Mouse (Mus musculus): ENCODE measurements around the gene Fam83g. TPM values are rescaled to one million over a fixed set of nuclear protein-coding genes. Genes with fewer than 3 reads are reported as not detected.
A peak's percentile ranks its signal among the peaks of the same experiment; 100 is the strongest.

The Fam83g gene
- total RNA-seq, 2 experiments from 2014 or later: 0.28 to 0.33 TPM

- Histone ChIP-seq H3K27ac (no peak overlapping the region), H3K4me3 (no peak overlapping the region)
- intact Hi-C loops (cut with DNase I): no loop called here
- TF ChIP-seq CTCF (IDR thresholded peaks at IDR 0.05): no peak
- DNase-seq: no peak
These were observed 3.1 kb downstream of the Fam83g start for GRCm38 (mm10) chr11:61686906-61687453.

GRCm38 (mm10) chr11:61687595-61687994, 3.7 kb downstream of the Fam83g start:
- Histone ChIP-seq H3K27ac (no peak overlapping the region), H3K4me3 (no peak overlapping the region)
- intact Hi-C loops (cut with DNase I): no loop called here
- DNase-seq: no peak
- TF ChIP-seq CTCF (IDR thresholded peaks at IDR 0.05): no peak

DNA sequence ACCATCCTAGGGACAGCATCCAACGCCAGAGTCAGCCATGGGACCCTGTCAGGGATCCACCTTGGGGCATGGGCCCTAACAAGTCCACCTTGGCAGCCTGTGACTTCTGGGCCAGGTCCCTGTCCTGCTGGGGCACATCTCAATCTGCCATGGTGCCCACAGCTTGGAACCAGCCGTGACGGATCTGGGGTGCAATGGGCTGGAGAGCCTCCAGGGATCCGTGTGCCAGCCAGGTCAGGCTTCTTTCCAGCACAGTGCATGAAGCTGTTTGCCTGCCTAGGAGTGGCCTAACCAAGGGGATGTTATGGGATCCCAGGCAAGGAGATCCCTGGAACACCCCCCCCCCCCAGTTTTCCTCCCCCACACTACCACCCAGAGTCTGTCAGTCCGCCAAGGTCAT, 9.1 kb downstream of the Fam83g start:
- no peak overlapping the region for H3K4me3 ChIP-seq
- no peak for DNase-seq
- no peak for TF ChIP-seq CTCF (IDR thresholded peaks at IDR 0.05)
- no peak overlapping the region for H3K27ac ChIP-seq
- intact Hi-C loops (cut with DNase I): no loop called here

- TF ChIP-seq CTCF (IDR thresholded peaks at IDR 0.05): no peak
- DNase-seq: no peak
- Histone ChIP-seq H3K27ac (no peak overlapping the region), H3K4me3 (no peak overlapping the region)
- intact Hi-C loops (cut with DNase I): no loop called here
These were observed 15.0 kb downstream of the Fam83g start for GRCm38 (mm10) chr11:61698852-61699251.

GRCm38 (mm10) chr11:61699460-61699859, 15.6 kb downstream of the Fam83g start:
- Histone ChIP-seq H3K27ac (no peak overlapping the region), H3K4me3 (no peak overlapping the region)
- DNase-seq: no peak
- intact Hi-C loops (cut with DNase I): no loop called here
- no peak for TF ChIP-seq CTCF (IDR thresholded peaks at IDR 0.05)

- TF ChIP-seq CTCF (IDR thresholded peaks at IDR 0.05): no peak
- DNase-seq: no peak
- intact Hi-C loops (cut with DNase I): no loop called here
- no peak overlapping the region for H3K27ac ChIP-seq
- H3K4me3 ChIP-seq: no peak overlapping the region
These were observed 16.0 kb downstream of the Fam83g start for GRCm38 (mm10) chr11:61699933-61700332.

- no peak for DNase-seq
- no peak for TF ChIP-seq CTCF (IDR thresholded peaks at IDR 0.05)
- intact Hi-C loops (cut with DNase I): no loop called here
- H3K4me3 ChIP-seq: no peak overlapping the region
- H3K27ac ChIP-seq: no peak overlapping the region
These were observed 17.8 kb downstream of the Fam83g start for GRCm38 (mm10) chr11:61701696-61702095.

- DNase-seq: no peak
- intact Hi-C loops (cut with DNase I): no loop called here
- no peak for TF ChIP-seq CTCF (IDR thresholded peaks at IDR 0.05)
- Histone ChIP-seq H3K27ac (no peak overlapping the region), H3K4me3 (no peak overlapping the region)
These were observed 18.6 kb downstream of the Fam83g start for GRCm38 (mm10) chr11:61702494-61702893.

DNA sequence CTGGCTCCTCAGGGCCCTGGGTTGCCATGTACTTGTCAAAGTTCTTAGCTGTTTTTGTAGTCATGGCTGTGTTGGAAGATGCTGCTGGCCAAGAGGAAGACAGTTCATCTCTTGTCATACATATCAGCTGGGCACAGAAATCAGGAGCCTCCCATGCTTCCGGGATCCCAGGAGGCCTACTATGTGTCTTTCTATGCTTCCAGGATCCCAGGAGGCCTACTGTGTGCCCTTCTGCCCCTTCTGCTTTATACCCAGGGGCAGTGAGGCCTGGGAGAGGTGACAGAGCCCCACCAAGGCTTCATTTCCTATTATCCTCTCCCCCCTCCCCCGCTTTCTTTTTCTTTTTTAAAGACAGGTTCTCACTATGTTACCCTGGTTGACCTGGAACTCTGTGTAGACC, 21.7 kb downstream of the Fam83g start:
- no peak for DNase-seq
- intact Hi-C loops (cut with DNase I): no loop called here
- TF ChIP-seq CTCF (IDR thresholded peaks at IDR 0.05): no peak
- H3K27ac ChIP-seq: no peak overlapping the region
- H3K4me3 ChIP-seq: no peak overlapping the region

DNA sequence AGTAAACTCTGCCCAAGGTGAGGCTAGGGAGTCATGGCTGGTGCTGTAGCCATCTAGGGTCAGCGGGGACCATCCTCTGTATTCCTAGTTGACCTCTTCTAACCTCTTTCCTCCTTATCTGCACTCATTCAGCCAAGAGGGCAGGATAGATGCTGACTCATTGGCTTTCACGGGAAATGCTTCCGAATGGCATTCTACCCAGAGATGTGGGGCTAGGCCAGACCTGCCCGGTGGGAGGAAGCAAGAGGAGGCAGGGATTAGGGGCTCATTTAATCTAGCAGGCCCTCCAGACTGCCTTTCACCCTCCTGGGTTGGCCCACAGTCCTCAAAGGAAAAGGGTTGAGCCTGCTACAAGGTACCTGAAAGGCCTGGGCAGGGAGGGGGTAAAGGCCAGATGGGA, 22.3 kb downstream of the Fam83g start:
- no peak overlapping the region for H3K27ac ChIP-seq
- no peak for DNase-seq
- no peak for TF ChIP-seq CTCF (IDR thresholded peaks at IDR 0.05)
- intact Hi-C loops (cut with DNase I): no loop called here
- H3K4me3 ChIP-seq: no peak overlapping the region

DNA sequence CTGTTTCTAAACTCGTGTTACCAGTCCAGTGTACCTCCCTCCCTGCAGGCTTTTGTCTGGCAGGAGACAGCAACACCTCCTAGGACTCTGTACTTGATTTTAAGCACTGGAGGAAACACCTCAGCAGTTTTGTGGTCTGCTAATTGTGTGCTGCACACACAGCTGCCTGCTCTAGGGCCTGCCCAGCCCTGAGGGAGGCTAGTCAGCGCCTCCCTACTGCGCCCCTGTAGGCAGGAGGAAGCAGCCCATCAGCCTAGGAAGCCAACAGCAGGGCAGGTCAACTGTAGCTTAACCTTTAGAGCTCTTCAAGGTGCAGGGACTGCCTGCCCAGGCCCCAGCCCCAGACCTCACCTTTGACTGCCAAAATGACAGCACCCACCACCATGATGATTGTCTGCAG, 25.0 kb downstream of the Fam83g start:
- DNase-seq: no peak
- no peak for TF ChIP-seq CTCF (IDR thresholded peaks at IDR 0.05)
- Histone ChIP-seq H3K27ac (no peak overlapping the region), H3K4me3 (no peak overlapping the region)
- intact Hi-C loops (cut with DNase I): no loop called here

GRCm38 (mm10) chr11:61713157-61713855, 29.4 kb downstream of the Fam83g start:
- intact Hi-C loops (cut with DNase I): loop anchor here (5.0 kb wide), 4 partner anchors 91 to 611 kb away; no protein-coding TSS in a partner anchor

DNA sequence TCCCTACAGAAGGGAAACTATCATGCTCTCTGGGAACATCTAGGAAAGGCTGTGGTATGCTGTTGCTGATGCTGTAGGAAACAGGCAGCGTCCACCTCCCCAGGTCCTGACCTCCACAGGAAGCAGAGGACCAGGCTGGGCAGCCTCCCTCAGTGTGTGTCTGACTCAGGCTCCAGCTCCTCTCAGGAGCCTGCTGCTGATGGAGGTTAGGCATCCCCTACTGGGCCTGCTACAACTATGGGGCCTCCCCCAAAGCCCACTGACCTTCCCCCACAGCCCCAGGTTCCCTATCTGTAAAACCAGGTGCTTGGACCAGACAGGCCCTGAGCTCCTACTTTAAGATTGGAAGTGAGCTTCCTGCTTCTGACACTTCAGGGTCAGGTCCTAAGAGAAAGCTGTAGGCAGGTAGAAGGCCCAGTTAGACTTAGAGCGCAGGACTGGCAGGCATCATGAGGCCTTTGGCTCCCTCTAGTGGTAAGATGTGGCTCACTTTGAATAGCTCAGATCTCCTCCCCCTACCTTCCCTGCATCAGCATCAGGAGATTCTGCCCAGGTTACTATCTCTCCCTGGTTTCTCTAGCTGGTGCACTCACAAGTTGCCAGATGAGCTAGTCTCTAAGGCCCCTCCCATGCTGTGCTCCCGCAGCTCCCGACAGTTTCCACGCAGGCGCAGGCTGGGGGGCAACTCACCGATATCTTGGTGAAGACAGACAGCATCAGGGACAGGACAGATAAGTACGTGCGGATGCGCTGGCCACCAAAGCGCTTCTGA, 30.6 kb downstream of the Fam83g start:
- peak; percentile 95; the same call in 1 of the 2 replicates for TF ChIP-seq CTCF (IDR thresholded peaks at IDR 0.05)
- Histone ChIP-seq H3K4me3 (no peak overlapping the region), H3K27ac (no peak overlapping the region)
- intact Hi-C loops (cut with DNase I): loop anchor here (1.0 to 5.0 kb wide), 5 partner anchors 48 to 612 kb away; no protein-coding TSS in a partner anchor
- DNase-seq: peak; percentile 70

More at GRCm38 (mm10) chr11:61713157-61713855, 29.4 kb downstream of the Fam83g start:
- no peak for TF ChIP-seq CTCF (IDR thresholded peaks at IDR 0.05)
- Histone ChIP-seq H3K27ac (peak overlapping the region; percentile 31), H3K4me3 (no peak overlapping the region)
- peak; percentile 58 for DNase-seq

Measured in gastrocnemius, adult 2 months (tissue).